ENCODE assay signal across 8 mouse cellular contexts in the genomic region with DNA sequence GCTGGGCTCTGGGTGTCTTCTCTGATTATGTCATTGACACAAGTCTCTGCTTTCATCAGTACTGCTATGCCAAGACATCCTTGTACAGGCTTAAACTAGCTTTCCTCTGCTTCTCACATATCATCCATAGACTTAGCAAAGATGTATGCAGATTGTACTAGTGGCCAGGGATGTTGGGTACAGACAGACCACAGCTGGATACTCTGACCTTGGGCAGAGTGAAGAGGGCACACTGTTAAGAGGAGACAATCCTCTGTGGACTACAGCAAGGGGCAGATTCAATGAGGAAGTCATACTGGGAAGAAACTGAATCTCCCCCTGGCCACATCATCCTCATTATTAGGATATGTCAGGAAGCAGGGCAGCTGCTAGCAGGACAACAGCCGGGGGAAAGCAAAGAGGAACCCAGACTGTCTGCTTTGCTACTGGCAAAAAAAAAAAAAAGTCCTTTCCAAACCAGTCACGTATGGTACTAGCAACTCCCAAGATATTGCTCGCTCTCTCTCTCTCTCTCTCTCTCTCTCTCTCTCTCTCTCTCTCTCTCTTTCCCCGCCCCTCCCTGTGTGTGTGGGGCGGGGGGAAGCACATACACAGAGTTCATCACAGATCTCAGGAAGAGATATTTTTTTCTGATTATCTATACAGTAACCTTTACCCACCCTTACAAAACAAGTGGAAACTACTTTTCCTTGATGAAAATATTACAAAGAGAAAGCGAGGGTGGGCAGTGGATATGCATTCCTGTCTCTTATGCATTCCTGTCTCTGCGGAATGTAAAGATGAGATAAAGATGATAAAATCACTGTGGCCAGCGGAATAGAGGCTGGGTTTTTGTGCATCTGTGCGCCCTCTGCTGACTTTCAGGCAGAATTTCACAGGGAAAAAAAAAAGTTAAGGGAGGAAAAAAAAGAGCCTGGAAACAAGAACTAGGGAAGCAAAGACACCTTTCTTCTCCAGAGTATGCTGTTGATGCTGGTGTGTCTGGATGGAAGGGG. TPM values are rescaled to one million over a fixed set of nuclear protein-coding genes. Genes with fewer than 3 reads are reported as not detected.
DNase-seq lines count a peak whose midpoint lies in the region; ATAC-seq lines count a peak whose summit lies in the region.

No protein-coding gene starts in this region.

- peak; percentile 8 for DNase-seq in kidney, adult 9 months
- DNase-seq in kidney, adult 18-20 months: no peak
- peak; percentile 12 for DNase-seq in MEL-GATA-1-ER (ENCODE audit: extremely low read depth, low read depth)
- peak; percentile 38 for DNase-seq in embryo, embryonic 11 days
- no peak for DNase-seq in gastrocnemius, postnatal 14 days
- DNase-seq in urinary bladder, postnatal 25 days (ENCODE audit: low spot score): no peak

- WGBS in midbrain, embryonic 12.5 days: 26% methylated on average over 9 of the region's 9 CpGs

- no peaks in the 10 kb centered on the region for H3K36me3 ChIP-seq in midbrain, embryonic 12.5 days

- no peak overlapping the region for H3K4me3 ChIP-seq in midbrain, embryonic 12.5 days

- no peak overlapping the region for H3K27ac ChIP-seq in midbrain, embryonic 12.5 days (replicated peaks)

- no peaks in the 10 kb centered on the region for H3K9me3 ChIP-seq in midbrain, embryonic 12.5 days

- H3K27me3 ChIP-seq in midbrain, embryonic 12.5 days: peaks cover 14% of the 10 kb centered on the region; the same call in 1 of the 2 replicates

- no peak overlapping the region for H3K9ac ChIP-seq in midbrain, embryonic 12.5 days (replicated peaks)

- 0 out of 2 replicates have a peak, but pooled peaks cover 7% of the 10 kb centered on the region for H3K4me1 ChIP-seq in midbrain, embryonic 12.5 days

- peak; percentile 52 for ATAC-seq in midbrain, embryonic 12.5 days (ENCODE audit: low FRiP score, low read depth)
- ATAC-seq in megakaryocyte, adult 5-6 weeks (ENCODE audit: poor library complexity, severe bottlenecking): no peak

- intact Hi-C loops in gastrocnemius, postnatal 14 days (cut with DNase I; ENCODE audit: low total_unique reads): no loop called here

- H3K4me2 ChIP-seq in midbrain, embryonic 12.5 days (replicated peaks): peak overlapping the region; percentile 28

RNA-seq across cellular contexts. Expression of a gene that starts 31.2 kb away (rescaled TPM):
- polyA plus RNA-seq in midbrain, embryonic 12.5 days (2016; fragmentation: Nextera tagmentation; extraction: Ambion mirVana): 10.2 and 14.1 TPM in 2 replicates
- 1 to 10 TPM; 6.1 to 8.2 TPM for total RNA-seq in gastrocnemius, postnatal 14 days (2021)
- 0.02 TPM in 1 of 2 replicates, not detected in the other for total RNA-seq in megakaryocyte, adult 5-6 weeks (2015)
- total RNA-seq in megakaryocyte, adult 5-6 weeks (2017): 0.08 TPM in 1 of 2 replicates, not detected in the other

Comparison
In these comparisons a context has a peak if more than half of its experiments do, and no peak if none do; other contexts are left out.
1. DNase-seq: peak in kidney, adult 9 months (single experiment), MEL-GATA-1-ER (single experiment) and embryo, embryonic 11 days (single experiment); none in kidney, adult 18-20 months (single experiment), gastrocnemius, postnatal 14 days (single experiment) and urinary bladder, postnatal 25 days (single experiment).
2. RNA of a gene that starts 31.2 kb away (total RNA-seq): 6.1 to 8.2 TPM in gastrocnemius, postnatal 14 days; 0.02 to 0.08 TPM in megakaryocyte, adult 5-6 weeks; every median in the first group is over 4 times any median in the second.